Mouse (Mus musculus) bone marrow macrophage, adult 2 months (primary cell): ENCODE data around the gene Eif2d.

Source experiments
- CTCF ChIP-seq: IDR thresholded peaks from 2 replicates; pipeline ENCODE4 v1.5.1; 2012; ENCODE audit warnings: low read depth, mild to moderate bottlenecking, low read length, moderate library complexity
- POLR2A ChIP-seq: IDR thresholded peaks from 2 replicates; pipeline ENCODE4 v1.6.1; 2012; ENCODE audit warnings: mild to moderate bottlenecking, low read depth, low read length, borderline replicate concordance

- no peak for TF ChIP-seq CTCF
- no peak for TF ChIP-seq POLR2A
Measured at GRCm38 (mm10) chr1:131199118-131199821, 46.3 kb downstream of the Eif2d start.
